Mouse (Mus musculus): ENCODE results near the gene G430095P16Rik.
A peak's percentile ranks its signal among the peaks of the same experiment; 100 is the strongest.

G430095P16Rik gene

GRCm38 (mm10) chr8:84722850-84723570, at the start of gene G430095P16Rik:
TSS of gene G430095P16Rik (plus strand) at chr8:84723007.
- peak; percentile 49 for DNase-seq (ENCODE audit: low spot score)

- no peak for DNase-seq (ENCODE audit: low spot score)
These were observed 45.5 kb upstream of the G430095P16Rik start for GRCm38 (mm10) chr8:84677305-84677704.

GRCm38 (mm10) chr8:84681476-84681875, 41.3 kb upstream of the G430095P16Rik start:
- no peak for DNase-seq (ENCODE audit: low spot score)

GRCm38 (mm10) chr8:84682257-84682656, 40.5 kb upstream of the G430095P16Rik start:
- no peak for DNase-seq (ENCODE audit: low spot score)

GRCm38 (mm10) chr8:84684537-84684936, 38.3 kb upstream of the G430095P16Rik start:
- DNase-seq (ENCODE audit: low spot score) = no peak

GRCm38 (mm10) chr8:84686191-84687002, 36.4 kb upstream of the G430095P16Rik start, which contains the start of gene Trmt1:
TSS of gene Trmt1 (plus strand) at chr8:84686307.
- peak; percentile 40 for DNase-seq (ENCODE audit: low spot score)

GRCm38 (mm10) chr8:84687003-84687704, 35.7 kb upstream of the G430095P16Rik start:
- peak; percentile 64 for DNase-seq (ENCODE audit: low spot score)

GRCm38 (mm10) chr8:84687705-84688100, 35.1 kb upstream of the G430095P16Rik start, which contains the start of gene Nacc1:
TSS of gene Nacc1 (minus strand) at chr8:84687862.
- peak; percentile 93 for DNase-seq (ENCODE audit: low spot score)

GRCm38 (mm10) chr8:84689091-84689915, 33.5 kb upstream of the G430095P16Rik start:
- peak; percentile 96 for DNase-seq (ENCODE audit: low spot score)

GRCm38 (mm10) chr8:84693332-84693731, 29.5 kb upstream of the G430095P16Rik start:
- no peak for DNase-seq (ENCODE audit: low spot score)

GRCm38 (mm10) chr8:84695140-84695539, 27.7 kb upstream of the G430095P16Rik start:
- DNase-seq (ENCODE audit: low spot score) = no peak

GRCm38 (mm10) chr8:84697166-84698130, 25.4 kb upstream of the G430095P16Rik start:
- peak; percentile 64 for DNase-seq (ENCODE audit: low spot score)

- no peak for DNase-seq (ENCODE audit: low spot score)
These were observed 24.5 kb upstream of the G430095P16Rik start for GRCm38 (mm10) chr8:84698288-84698687.

- DNase-seq (ENCODE audit: low spot score) = no peak
These were observed 23.8 kb upstream of the G430095P16Rik start for GRCm38 (mm10) chr8:84698929-84699401.

GRCm38 (mm10) chr8:84699861-84700322, 22.9 kb upstream of the G430095P16Rik start:
- peak; percentile 71 for DNase-seq (ENCODE audit: low spot score)

GRCm38 (mm10) chr8:84700526-84700925, 22.3 kb upstream of the G430095P16Rik start:
- DNase-seq (ENCODE audit: low spot score) = no peak

- DNase-seq (ENCODE audit: low spot score) = peak; percentile 63
These were observed 21.6 kb upstream of the G430095P16Rik start, which contains the start of gene Lyl1 for GRCm38 (mm10) chr8:84700941-84701911. TSS of gene Lyl1 (plus strand) at chr8:84701457.

GRCm38 (mm10) chr8:84702561-84702960, 20.2 kb upstream of the G430095P16Rik start:
- no peak for DNase-seq (ENCODE audit: low spot score)

All from embryo, embryonic 10 days (tissue).